Mouse (Mus musculus): ENCODE results near the gene Gm3696. TPM values are rescaled to one million over a fixed set of nuclear protein-coding genes. Genes with fewer than 3 reads are reported as not detected.
A peak's percentile ranks its signal among the peaks of the same experiment; 100 is the strongest.
"Not testable (repeated sequence)": the region's sequence is repeated elsewhere in the genome, so short reads cannot be mapped to it uniquely, and the experiment has no call there.

The Gm3696 gene
- 0.79 TPM in 1 of 2 replicates, not detected in the other for total RNA-seq (2021)
- long read RNA-seq, result 0 reads

GRCm38 (mm10) chr14:7100521-7100920 is at the start of gene Gm3696:
Gene Gm3696 (minus strand): TSS chr14:7100621.
- DNase-seq, result not testable (repeated sequence)

- not testable (repeated sequence) for DNase-seq
Measured at GRCm38 (mm10) chr14:7125312-7125711, 24.9 kb upstream of the Gm3696 start, which contains the start of gene Gm6676. Gene Gm6676 (minus strand): TSS chr14:7125412.

- DNase-seq, result peak; percentile 0
Measured at GRCm38 (mm10) chr14:7105124-7105802, 4.8 kb upstream of the Gm3696 start.

- not testable (repeated sequence) for DNase-seq
Measured at GRCm38 (mm10) chr14:7044870-7045269, 55.6 kb downstream of the Gm3696 start, which contains the start of gene Gm3685. Gene Gm3685 (minus strand): TSS chr14:7044970.

Other genes starting within 250 kb of the Gm3696 start
- gene Gm3667, start 210.7 kb downstream of the Gm3696 start, total RNA-seq (2021), result 0.18 TPM in 1 of 2 replicates, not detected in the other
- gene Gm6356, start 126.8 kb downstream of the Gm3696 start, total RNA-seq (2021), result not detected in 2 replicates
- not detected in 2 replicates for gene Gm10406, start 73.2 kb downstream of the Gm3696 start, total RNA-seq (2021)
- not detected in 2 replicates for gene Gm3685, start 55.7 kb downstream of the Gm3696 start, total RNA-seq (2021)
- not detected in 2 replicates for gene Gm6676, start 24.8 kb upstream of the Gm3696 start, total RNA-seq (2021)
- 0.52 and 0.71 TPM in 2 replicates for gene Gm3512, start 73.9 kb upstream of the Gm3696 start, total RNA-seq (2021)
- not detected in 2 replicates for gene Gm16434, start 93.9 kb upstream of the Gm3696 start, total RNA-seq (2021)
- not detected in 2 replicates for gene Gm3727, start 164.1 kb upstream of the Gm3696 start, total RNA-seq (2021)
- gene Gm3739, start 214.4 kb upstream of the Gm3696 start, total RNA-seq (2021), result 0.18 TPM in 1 of 2 replicates, not detected in the other
- not detected in 2 replicates for gene Gm5797, start 231.8 kb upstream of the Gm3696 start, total RNA-seq (2021)

Data from adrenal gland, postnatal 25 days (tissue).